Mouse (Mus musculus) heart, embryonic 14.5 days (tissue): Measurements from ENCODE around the gene Plekhh2. TPM values are rescaled to one million over a fixed set of nuclear protein-coding genes. Genes with fewer than 3 reads are reported as not detected.

Source experiments
- ATAC-seq: fragments of 200-750 bp; cut with Nextera tagmentation; 2 replicates; pipeline ENCODE4 v1.8.0; 2017; ENCODE audit warnings: low read depth, moderate TSS enrichment; ENCODE audit not compliant: insufficient number of reproducible peaks, insufficient read depth, low FRiP score
- H3K27ac ChIP-seq, 2 experiments: fragments of 200-500 bp in 1 of 2; fragments of 300-500 bp in 1 of 2; sonication (generic) in 1 of 2; replicated peaks in 1 of 2; 2 replicates each; pipeline ENCODE4 v1.5.1; 2012 to 2014; ENCODE audit warnings: low read depth in 2 of 2, low read length in 2 of 2, control low read depth in 1 of 2, mild to moderate bottlenecking in 1 of 2, mixed read lengths in 1 of 2; ENCODE audit not compliant: control insufficient read depth in 1 of 2, insufficient read depth in 1 of 2
- H3K27me3 ChIP-seq: fragments of 300-500 bp; sonication (generic); 2 replicates; pipeline ENCODE4 v1.6.1; 2014; ENCODE audit warnings: mild to moderate bottlenecking, low read length, control low read depth; ENCODE audit not compliant: control insufficient read depth, insufficient read depth
- H3K36me3 ChIP-seq: fragments of 300-500 bp; sonication (generic); 2 replicates; pipeline ENCODE4 v1.6.1; 2014; ENCODE audit warnings: mild to moderate bottlenecking, control low read depth, low read length, mixed read lengths; ENCODE audit not compliant: control insufficient read depth, insufficient read depth
- H3K4me1 ChIP-seq, 2 experiments: fragments of 200-500 bp in 1 of 2; fragments of 300-500 bp in 1 of 2; sonication (generic) in 1 of 2; 2 replicates each; pipeline ENCODE4 v1.6.1; 2012 to 2014; ENCODE audit warnings: low read length in 2 of 2, control low read depth in 1 of 2, mixed read lengths in 1 of 2; ENCODE audit not compliant: control insufficient read depth in 2 of 2, insufficient read depth in 2 of 2
- H3K4me2 ChIP-seq: fragments of 300-500 bp; sonication (generic); 2 replicates; pipeline ENCODE4 v1.6.1; 2014; ENCODE audit warnings: mild to moderate bottlenecking, low read length
- H3K4me3 ChIP-seq, 2 experiments: fragments of 200-500 bp in 1 of 2; fragments of 300-500 bp in 1 of 2; sonication (generic) in 1 of 2; 2 replicates each; pipeline ENCODE4 v1.5.1; 2012 to 2014; ENCODE audit warnings: low read length in 2 of 2, mild to moderate bottlenecking in 2 of 2, control low read depth in 1 of 2, low read depth in 1 of 2, moderate library complexity in 1 of 2; ENCODE audit not compliant: control insufficient read depth in 1 of 2, insufficient read depth in 1 of 2
- H3K9ac ChIP-seq: fragments of 300-500 bp; sonication (generic); 2 replicates; pipeline ENCODE4 v1.6.1; 2014; ENCODE audit warnings: mild to moderate bottlenecking, low read length
- H3K9me3 ChIP-seq: fragments of 300-500 bp; sonication (generic); 2 replicates; pipeline ENCODE4 v1.6.1; 2016; ENCODE audit warnings: low read length, control low read depth; ENCODE audit not compliant: control insufficient read depth
- WGBS: fragments of 180-500 bp; shearing (Covaris S2); extraction: QIAGEN DNeasy Blood & Tissue Kit; methylation state at CpG from one replicate; pipeline ENCODE4 v1.1.7; 2014; 5-methylcytosine and 5-hydroxymethylcytosine counted together
- polyA plus RNA-seq: library from polyadenylated mRNA; unstranded; fragments of >200 nt; fragmentation: Nextera tagmentation; extraction: Ambion mirVana; gene quantifications from 2 replicates; pipeline ENCODE4 v1.2.1, GENCODE M21; 2014

Plekhh2 gene
- polyA plus RNA-seq, 1 experiment from 2014 or later: 2.7 TPM

DNA sequence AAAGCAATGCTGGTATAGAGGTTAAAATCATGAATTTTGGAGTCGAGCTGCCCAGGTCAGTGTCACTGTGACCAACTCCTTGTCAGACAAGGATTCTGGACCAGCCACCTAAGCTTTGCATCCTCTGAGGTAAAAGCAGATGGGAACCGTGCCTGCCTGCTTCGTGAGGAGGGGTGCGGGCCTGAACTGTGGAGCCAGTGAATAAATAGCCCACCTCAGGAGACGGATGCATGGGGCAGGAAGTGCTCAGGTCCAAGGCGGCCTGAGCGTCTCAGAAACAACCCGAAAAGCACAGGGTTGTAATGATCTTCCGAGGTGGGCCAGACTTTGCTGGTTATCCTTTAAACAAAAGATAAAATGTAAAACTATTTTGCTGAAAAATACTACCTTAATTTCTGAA, 133.4 kb downstream of the Plekhh2 start:
- H3K4me3 ChIP-seq: no peak overlapping the region
- WGBS: 46% methylated on average over 9 of the region's 9 CpGs
- no peaks in the 10 kb centered on the region for H3K9me3 ChIP-seq
- H3K9ac ChIP-seq: no peak overlapping the region
- no peak overlapping the region for H3K27ac ChIP-seq
- no peaks in the 10 kb centered on the region for H3K36me3 ChIP-seq
- ATAC-seq: no peak
- H3K4me2 ChIP-seq: no peak overlapping the region
- no peaks in the 10 kb centered on the region for H3K27me3 ChIP-seq
- H3K4me1 ChIP-seq: peaks cover 6 to 9% of the 10 kb centered on the region in 2 experiments

DNA sequence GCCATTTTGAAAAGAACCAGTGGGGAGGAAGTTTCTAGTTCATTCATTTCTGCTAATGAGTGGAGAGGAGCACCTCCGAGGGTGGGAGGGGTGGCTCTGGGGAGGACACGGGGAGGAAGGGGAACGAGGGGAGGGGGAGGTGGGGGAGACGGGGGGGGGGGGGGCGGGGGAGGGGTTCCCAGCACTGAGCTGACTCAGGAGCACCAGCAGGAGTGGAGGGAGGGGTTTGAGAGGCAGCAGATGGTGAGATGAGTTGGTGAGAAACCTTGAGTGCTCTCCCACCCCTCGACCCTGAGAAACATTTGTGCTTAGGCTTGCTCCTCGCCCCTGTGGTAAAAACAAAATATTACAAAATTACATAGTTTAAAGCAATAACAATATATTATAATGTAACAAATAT, 134.2 kb downstream of the Plekhh2 start:
- Histone ChIP-seq H3K4me2 (no peak overlapping the region), H3K4me1 (peaks cover 6 to 9% of the 10 kb centered on the region in 2 experiments), H3K36me3 (no peaks in the 10 kb centered on the region), H3K9ac (no peak overlapping the region), H3K9me3 (no peaks in the 10 kb centered on the region), H3K27me3 (no peaks in the 10 kb centered on the region), H3K27ac (no peak overlapping the region), H3K4me3 (no peak overlapping the region)
- 34% methylated on average over 3 of the region's 7 CpGs for WGBS
- no peak for ATAC-seq

DNA sequence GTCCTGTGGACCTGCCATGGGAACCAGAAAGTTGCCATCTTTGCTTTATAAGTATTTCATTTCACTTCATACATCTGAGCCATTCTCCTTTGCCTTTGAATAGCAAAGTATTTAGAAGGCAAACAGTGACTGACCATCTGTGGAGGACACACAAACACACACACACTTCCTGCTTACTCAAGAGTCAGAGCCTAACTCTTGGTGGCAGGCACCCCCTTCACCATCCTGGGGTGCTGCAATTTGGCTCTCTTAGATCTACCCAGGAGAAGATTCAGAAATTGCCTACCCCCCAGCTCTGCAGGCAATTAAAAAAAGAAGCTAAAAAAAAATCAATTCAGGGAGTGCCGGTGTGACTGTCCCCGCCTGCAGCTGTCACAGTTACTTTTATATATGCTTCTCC, 134.8 kb downstream of the Plekhh2 start:
- H3K36me3 ChIP-seq: no peaks in the 10 kb centered on the region
- peaks cover 6 to 10% of the 10 kb centered on the region in 2 experiments for H3K4me1 ChIP-seq
- no peak overlapping the region for H3K4me3 ChIP-seq
- H3K27ac ChIP-seq: no peak overlapping the region
- H3K9me3 ChIP-seq: no peaks in the 10 kb centered on the region
- no peak overlapping the region for H3K9ac ChIP-seq
- no peaks in the 10 kb centered on the region for H3K27me3 ChIP-seq
- H3K4me2 ChIP-seq: no peak overlapping the region
- ATAC-seq: no peak
- 56% methylated on average over 2 of the region's 2 CpGs for WGBS

DNA sequence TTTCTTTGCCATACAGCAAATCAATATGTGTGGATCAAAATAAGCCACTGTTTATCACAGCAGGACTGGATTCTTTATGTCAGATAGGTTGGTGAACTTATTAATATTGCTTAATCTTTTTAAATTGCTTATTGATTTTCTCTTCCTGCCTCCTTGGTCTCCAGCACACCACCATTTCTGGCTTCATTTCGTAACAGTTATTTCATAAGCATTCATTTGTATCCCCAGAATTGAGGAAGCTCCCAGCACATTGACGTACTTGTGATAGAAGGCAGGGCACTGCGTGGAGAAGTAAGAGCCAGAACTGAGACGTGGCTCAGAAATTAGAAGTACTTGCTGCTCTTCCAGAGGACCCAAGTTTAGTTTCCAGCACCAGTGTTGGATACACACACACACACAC, 135.9 kb downstream of the Plekhh2 start:
- no peak for ATAC-seq
- WGBS: 78% methylated on average over 4 of the region's 4 CpGs

DNA sequence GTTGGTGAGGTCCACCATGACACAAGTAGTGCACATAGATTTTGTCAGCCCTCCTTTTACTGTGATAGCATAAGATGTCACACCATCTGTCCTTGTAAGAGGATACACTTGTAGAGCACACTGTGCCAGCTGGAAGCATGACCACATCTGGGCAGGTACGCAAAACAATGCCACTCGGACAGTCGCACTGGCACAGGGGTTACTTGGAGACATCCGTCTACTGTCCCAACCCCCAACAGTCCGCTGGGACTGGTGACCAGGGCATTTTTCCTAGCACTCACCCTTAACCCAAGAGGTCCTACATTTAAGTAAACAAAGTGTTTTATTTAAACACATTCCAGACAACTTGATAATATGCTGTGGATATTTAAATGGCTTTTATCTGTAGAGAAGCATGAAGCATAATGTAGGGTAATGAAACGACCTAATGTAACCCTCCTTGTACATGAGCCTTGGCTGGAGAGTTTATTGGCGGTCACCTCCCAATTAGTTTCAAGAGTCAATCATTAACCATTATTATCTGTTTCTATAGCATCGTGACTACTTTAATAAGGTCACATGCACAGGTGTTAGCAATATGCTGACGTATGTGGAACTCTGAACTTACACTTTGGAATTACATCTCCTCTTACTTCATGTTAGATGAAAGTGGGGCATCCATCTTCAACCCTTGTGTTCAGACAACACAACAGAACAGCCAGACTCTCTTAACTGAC, 138.8 kb downstream of the Plekhh2 start:
- Histone ChIP-seq H3K36me3 (no peaks in the 10 kb centered on the region), H3K27me3 (no peaks in the 10 kb centered on the region), H3K4me2 (no peak overlapping the region), H3K27ac (no peak overlapping the region), H3K4me1 (peaks cover 0 to 4% of the 10 kb centered on the region in 2 experiments; a peak in 1 of 4 replicates), H3K9me3 (no peaks in the 10 kb centered on the region), H3K9ac (no peak overlapping the region), H3K4me3 (no peak overlapping the region)
- no peak for ATAC-seq
- 90% methylated on average over 9 of the region's 9 CpGs for WGBS

More for the DNA sequence above, 135.9 kb downstream of the Plekhh2 start:
- Histone ChIP-seq H3K9me3 (no peaks in the 10 kb centered on the region), H3K4me2 (no peak overlapping the region), H3K27me3 (no peaks in the 10 kb centered on the region), H3K9ac (no peak overlapping the region), H3K27ac (no peak overlapping the region), H3K36me3 (no peaks in the 10 kb centered on the region), H3K4me3 (no peak overlapping the region), H3K4me1 (peaks cover 6 to 13% of the 10 kb centered on the region in 2 experiments)

DNA sequence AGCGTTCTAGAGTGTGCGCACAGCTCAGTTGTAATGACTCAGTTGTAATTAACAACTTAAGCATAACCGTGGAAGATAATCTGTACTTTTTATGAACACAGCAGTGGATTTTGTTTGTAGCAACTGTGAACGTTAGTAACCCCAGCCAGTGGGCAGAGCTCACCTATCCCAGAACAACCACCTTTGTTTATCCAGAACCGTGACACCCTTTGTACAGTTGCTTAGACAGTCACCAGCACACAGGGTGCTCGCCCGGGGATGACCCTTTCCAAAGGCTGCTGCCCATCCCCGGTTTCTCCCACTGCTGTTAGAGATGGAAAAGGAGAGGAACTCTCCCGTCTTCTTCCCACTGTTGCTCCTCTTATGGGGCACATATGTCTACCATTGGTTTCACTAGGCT, 141.8 kb downstream of the Plekhh2 start:
- Histone ChIP-seq H3K9ac (no peak overlapping the region), H3K27me3 (no peaks in the 10 kb centered on the region), H3K27ac (no peak overlapping the region), H3K4me2 (no peak overlapping the region), H3K4me1 (peaks cover 0 to 4% of the 10 kb centered on the region in 2 experiments; a peak in 1 of 4 replicates), H3K9me3 (no peaks in the 10 kb centered on the region), H3K4me3 (no peak overlapping the region), H3K36me3 (no peaks in the 10 kb centered on the region)
- WGBS: 85% methylated on average over 9 of the region's 9 CpGs
- no peak for ATAC-seq

DNA sequence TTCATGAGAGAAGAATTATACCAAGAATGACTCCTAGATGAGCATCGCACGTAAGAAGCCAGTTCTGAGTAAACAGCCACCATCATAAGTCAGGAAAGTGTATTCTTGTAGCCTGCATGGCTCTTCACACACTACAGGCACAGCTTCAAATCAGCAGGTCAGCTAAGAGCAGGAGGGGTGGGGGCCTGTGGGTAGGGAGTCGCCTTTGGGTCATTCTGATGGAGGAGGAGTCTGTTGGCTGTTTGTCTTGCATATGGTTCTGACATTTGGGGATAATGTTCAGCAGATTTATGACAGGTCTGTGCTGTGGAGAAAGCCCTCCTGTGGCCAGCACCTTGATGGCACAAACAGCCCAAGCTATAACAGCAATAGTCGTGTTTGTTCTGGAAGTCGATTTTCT, 144.5 kb downstream of the Plekhh2 start:
- no peaks in the 10 kb centered on the region for H3K9me3 ChIP-seq
- peaks cover 0 to 4% of the 10 kb centered on the region in 2 experiments; a peak in 1 of 4 replicates for H3K4me1 ChIP-seq
- no peaks in the 10 kb centered on the region for H3K27me3 ChIP-seq
- no peak overlapping the region for H3K9ac ChIP-seq
- H3K27ac ChIP-seq: no peak overlapping the region
- no peak overlapping the region for H3K4me3 ChIP-seq
- WGBS: 69% methylated on average over 5 of the region's 5 CpGs
- no peak for ATAC-seq
- H3K36me3 ChIP-seq: no peaks in the 10 kb centered on the region
- no peak overlapping the region for H3K4me2 ChIP-seq
